Mouse (Mus musculus): ENCODE results near the gene Msrb2.

GRCm38 (mm10) chr2:19322448-19322847, 48.8 kb upstream of the Msrb2 start:
- TF ChIP-seq MYOD1 (IDR thresholded peaks at IDR 0.05; ENCODE audit: control insufficient read depth, insufficient read length, low read depth) (no peak), CTCF (IDR thresholded peaks at IDR 0.05; ENCODE audit: control insufficient read depth, insufficient read depth, insufficient read length) (no peak), FOSL1 (IDR thresholded peaks at IDR 0.05; ENCODE audit: insufficient read depth, low read length, poor library complexity, severe bottlenecking) (no peak), USF1 (IDR thresholded peaks at IDR 0.05; ENCODE audit: low read depth) (no peak), MYOG (IDR thresholded peaks at IDR 0.05; ENCODE audit: control insufficient read depth, extremely low read depth, insufficient read length) (no peak), CEBPB (IDR thresholded peaks at IDR 0.05; ENCODE audit: low read depth) (no peak)

Measured in C2C12 (cell line).